Mouse (Mus musculus): Measurements from ENCODE around the gene Adh4. TPM values are rescaled to one million over a fixed set of nuclear protein-coding genes. Genes with fewer than 3 reads are reported as not detected.

Gene Adh4
- polyA plus RNA-seq, 1 experiment, result not detected

DNA sequence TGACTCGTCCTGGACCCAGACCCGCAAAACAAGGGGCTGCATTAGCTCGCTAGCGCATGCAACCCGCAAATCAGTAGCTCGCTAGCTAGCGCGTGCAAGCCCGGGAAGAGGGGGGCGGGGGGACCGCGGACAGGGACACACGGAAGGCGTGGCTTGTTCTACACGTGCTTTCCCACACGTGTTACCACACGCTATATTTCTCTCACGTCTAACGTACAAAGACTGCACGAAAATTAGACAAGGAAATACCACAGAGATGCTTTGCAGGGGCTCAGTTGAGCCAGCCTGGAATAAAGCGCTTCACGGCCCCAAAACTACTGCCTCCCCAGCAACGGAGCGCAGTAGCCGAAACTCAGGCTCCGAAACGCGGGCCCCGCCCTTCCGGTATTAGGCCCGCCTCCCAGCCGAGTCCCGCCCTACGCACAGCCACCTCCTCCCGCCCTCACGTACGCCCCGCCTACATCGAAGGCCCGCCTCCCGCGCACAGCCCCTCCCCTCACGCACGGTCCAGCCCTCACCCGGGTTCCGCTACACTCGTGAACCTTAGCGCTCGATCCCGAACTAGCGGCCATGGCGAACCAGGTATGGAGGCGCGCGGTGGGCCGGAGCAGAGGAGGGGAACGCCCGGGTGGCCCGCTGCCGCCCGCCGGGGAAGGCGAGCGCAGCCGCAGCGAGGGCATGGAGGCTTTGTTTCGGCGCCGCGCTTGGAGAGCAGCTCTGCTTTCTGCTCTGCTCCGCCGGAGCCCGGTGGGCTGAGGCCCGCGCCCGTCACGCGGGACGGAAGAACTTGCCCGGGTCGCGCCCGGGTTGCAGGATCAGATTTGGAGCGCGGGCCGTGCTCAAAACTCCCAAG is 27.6 kb downstream of the Adh4 start, which contains the start of gene Adh5:
Gene Adh5 (plus strand): TSS at position 482 of the 853 bp plus-strand sequence.
- peaks cover 8% of the 10 kb centered on the region for H3K4me1 ChIP-seq (ENCODE audit: control insufficient read depth, insufficient read depth, low read length)
- peak within 1 kb of the TSS; percentile 79 for H3K4me3 ChIP-seq (ENCODE audit: insufficient read depth, low read length)
- H3K27ac ChIP-seq (ENCODE audit: insufficient read depth, low read depth, low read length), result peak within 1 kb of the TSS; percentile 51
- TF ChIP-seq CTCF (IDR thresholded peaks at IDR 0.05; ENCODE audit: low read depth, low read length) (no peak), POLR2A (IDR thresholded peaks at IDR 0.05; ENCODE audit: borderline replicate concordance, low read depth, low read length) (no peak)

DNA sequence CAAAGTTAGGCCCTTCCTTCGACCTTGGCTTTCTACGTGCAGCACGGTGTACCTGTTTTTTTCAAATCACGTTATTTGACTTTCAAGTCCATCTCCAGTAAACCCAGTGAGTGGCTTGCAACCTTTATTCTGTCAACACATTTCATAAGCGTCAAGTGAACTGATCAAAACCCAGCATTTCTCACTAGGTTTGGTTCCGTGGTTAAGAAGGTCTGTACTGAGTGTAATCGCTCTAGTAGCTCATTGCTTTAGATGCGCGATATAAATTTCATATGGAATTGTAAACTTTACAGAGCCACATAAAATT is 28.2 kb downstream of the Adh4 start:
- 0 out of 2 replicates have a peak overlapping the region, but pooled peaks have one; percentile 22 for H3K27ac ChIP-seq (ENCODE audit: insufficient read depth, low read depth, low read length)
- TF ChIP-seq POLR2A (IDR thresholded peaks at IDR 0.05; ENCODE audit: borderline replicate concordance, low read depth, low read length), result no peak
- no peak for TF ChIP-seq CTCF (IDR thresholded peaks at IDR 0.05; ENCODE audit: low read depth, low read length)

DNA sequence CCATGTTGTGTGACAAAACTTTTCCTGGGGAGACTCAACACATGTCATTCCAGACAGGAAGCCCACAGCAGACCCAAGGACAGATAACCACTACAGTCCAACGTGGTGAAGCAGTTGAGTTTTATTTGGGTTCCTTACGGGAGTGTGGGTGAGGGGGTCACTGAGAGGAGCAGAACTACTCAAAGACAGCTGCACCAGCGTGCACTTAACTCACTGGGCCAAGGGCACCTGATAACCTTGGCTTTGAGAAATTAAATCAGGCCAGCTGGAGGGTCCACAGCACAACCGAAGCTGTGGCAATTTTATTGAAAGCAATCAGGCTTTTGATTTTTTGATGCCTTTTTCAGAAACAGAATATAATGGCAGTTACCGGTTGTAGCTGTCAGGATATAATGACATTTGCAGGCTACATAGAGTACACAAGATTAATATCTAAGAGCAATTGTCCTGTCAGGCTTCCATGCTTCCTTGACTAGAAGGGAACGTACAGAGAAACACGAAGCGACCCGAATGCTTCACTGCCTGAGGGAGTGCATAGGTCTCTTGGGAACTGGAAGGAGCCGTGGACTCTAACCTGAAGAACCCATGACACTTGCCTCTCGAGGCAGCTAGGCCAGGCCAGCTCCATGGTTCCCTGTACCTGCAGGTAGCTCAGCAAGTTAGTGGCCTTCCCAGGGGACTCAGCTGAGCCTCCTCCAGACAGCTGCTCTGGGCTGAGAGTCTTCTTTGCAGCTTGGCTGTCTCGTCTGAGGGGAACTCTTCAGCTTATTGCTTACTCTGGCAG is 33.0 kb downstream of the Adh4 start:
- Histone ChIP-seq H3K4me3 (ENCODE audit: insufficient read depth, low read length) (no peak overlapping the region), H3K4me1 (ENCODE audit: control insufficient read depth, insufficient read depth, low read length) (peaks cover 4% of the 10 kb centered on the region), H3K27ac (ENCODE audit: insufficient read depth, low read depth, low read length) (no peak overlapping the region)
- TF ChIP-seq CTCF (IDR thresholded peaks at IDR 0.05; ENCODE audit: low read depth, low read length) (no peak), POLR2A (IDR thresholded peaks at IDR 0.05; ENCODE audit: borderline replicate concordance, low read depth, low read length) (no peak)

More for the DNA sequence above, 28.2 kb downstream of the Adh4 start:
- H3K4me3 ChIP-seq (ENCODE audit: insufficient read depth, low read length), result peak overlapping the region; percentile 79
- H3K4me1 ChIP-seq (ENCODE audit: control insufficient read depth, insufficient read depth, low read length), result peaks cover 8% of the 10 kb centered on the region

DNA sequence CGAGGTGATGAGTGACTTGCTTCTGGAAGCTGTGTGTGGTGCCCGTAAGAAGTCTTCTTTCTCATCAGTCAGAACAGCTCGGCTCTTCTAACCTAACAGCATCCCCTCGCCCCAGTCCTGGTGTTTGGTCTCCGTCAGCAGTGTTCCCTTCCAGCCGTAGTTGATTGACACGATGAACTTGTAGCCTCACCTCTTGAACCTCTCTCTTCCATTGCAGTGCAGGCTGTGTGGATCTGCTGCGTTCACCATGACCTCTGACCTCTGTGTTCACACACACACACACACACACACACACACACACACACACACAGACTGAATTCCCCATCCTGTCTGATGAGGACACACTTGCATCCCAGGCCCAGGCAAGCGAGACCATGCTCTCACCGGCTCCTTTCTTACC is 36.9 kb downstream of the Adh4 start:
- H3K27ac ChIP-seq (ENCODE audit: insufficient read depth, low read depth, low read length), result no peak overlapping the region
- H3K4me1 ChIP-seq (ENCODE audit: control insufficient read depth, insufficient read depth, low read length), result peaks cover 6% of the 10 kb centered on the region
- TF ChIP-seq CTCF (IDR thresholded peaks at IDR 0.05; ENCODE audit: low read depth, low read length) (no peak), POLR2A (IDR thresholded peaks at IDR 0.05; ENCODE audit: borderline replicate concordance, low read depth, low read length) (no peak)
- H3K4me3 ChIP-seq (ENCODE audit: insufficient read depth, low read length), result no peak overlapping the region

DNA sequence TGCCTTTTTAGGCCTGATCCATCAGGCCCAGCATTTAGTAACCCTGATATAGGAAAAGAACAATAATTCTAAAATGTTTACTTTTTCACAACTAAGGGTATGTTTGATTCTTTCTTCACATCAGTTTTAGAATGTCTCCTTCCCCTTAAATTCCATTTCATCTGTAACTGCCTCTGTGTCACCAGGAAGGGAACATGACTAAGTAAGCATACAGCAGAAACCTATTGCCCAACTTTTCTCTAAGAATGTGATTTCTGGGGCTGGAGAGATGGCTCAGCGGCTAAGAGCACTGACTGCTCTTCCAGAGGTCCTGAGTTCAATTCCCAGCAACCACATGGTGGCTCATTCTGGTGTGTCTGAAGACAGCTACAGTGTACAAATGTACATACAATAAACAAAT is 39.0 kb downstream of the Adh4 start:
- Histone ChIP-seq H3K4me3 (ENCODE audit: insufficient read depth, low read length) (no peak overlapping the region), H3K27ac (ENCODE audit: insufficient read depth, low read depth, low read length) (no peak overlapping the region), H3K4me1 (ENCODE audit: control insufficient read depth, insufficient read depth, low read length) (peaks cover 6% of the 10 kb centered on the region)
- TF ChIP-seq CTCF (IDR thresholded peaks at IDR 0.05; ENCODE audit: low read depth, low read length), result no peak
- TF ChIP-seq POLR2A (IDR thresholded peaks at IDR 0.05; ENCODE audit: borderline replicate concordance, low read depth, low read length), result no peak

DNA sequence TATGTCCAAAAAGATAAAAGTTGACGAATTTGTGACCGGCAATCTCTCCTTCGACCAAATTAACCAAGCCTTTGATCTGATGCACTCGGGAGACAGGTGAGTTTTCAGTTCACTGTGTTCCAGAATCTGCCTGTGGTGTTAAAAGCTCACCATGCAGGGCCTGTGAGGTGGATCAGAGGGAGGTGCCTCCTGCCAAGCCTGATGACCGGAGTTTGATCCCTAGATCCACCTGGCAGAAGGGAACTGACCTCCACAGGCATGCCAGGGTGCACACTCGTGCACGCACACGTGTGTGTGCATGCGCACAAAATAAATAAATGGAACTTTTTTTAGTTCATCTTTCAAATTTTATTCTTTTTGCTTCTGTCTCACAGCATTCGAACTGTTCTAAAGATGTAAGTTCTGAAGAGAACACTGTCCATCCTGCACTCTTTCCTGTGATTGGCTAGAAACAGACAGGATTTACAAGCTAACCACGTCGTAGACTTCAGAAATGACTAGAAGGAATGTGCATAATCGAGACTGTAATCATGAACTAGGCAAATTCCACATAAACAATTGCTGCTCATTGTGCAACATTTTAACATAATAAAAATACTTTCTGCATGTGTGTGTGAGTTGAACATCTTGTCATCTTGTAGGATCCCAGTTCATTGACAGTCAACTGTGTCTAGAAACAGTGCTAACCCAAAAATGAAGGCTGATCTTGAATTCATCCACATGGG is 39.6 kb downstream of the Adh4 start:
- no peak overlapping the region for H3K27ac ChIP-seq (ENCODE audit: insufficient read depth, low read depth, low read length)
- TF ChIP-seq POLR2A (IDR thresholded peaks at IDR 0.05; ENCODE audit: borderline replicate concordance, low read depth, low read length) (no peak), CTCF (IDR thresholded peaks at IDR 0.05; ENCODE audit: low read depth, low read length) (no peak)
- H3K4me1 ChIP-seq (ENCODE audit: control insufficient read depth, insufficient read depth, low read length), result peaks cover 6% of the 10 kb centered on the region
- H3K4me3 ChIP-seq (ENCODE audit: insufficient read depth, low read length), result no peak overlapping the region

DNA sequence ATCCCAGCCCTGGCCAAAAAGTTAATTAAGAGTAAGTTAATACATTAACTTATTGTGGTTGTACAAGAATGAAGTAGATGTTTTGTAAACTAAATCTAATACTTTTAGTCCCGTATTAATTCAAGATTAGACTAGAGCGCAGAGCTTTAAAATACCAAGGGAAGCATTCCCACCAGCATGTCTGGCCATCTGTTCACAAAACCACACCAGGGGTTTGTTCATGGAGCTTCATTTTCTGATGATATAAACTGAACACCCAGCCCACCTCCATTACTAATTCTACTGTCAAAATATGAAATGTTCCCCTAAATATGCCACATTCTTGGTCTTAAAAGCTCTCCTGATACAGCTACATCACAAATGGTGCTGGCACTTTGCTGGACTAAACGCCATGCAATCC is 43.2 kb downstream of the Adh4 start:
- TF ChIP-seq POLR2A (IDR thresholded peaks at IDR 0.05; ENCODE audit: borderline replicate concordance, low read depth, low read length) (no peak), CTCF (IDR thresholded peaks at IDR 0.05; ENCODE audit: low read depth, low read length) (no peak)
- H3K27ac ChIP-seq (ENCODE audit: insufficient read depth, low read depth, low read length), result no peak overlapping the region

DNA sequence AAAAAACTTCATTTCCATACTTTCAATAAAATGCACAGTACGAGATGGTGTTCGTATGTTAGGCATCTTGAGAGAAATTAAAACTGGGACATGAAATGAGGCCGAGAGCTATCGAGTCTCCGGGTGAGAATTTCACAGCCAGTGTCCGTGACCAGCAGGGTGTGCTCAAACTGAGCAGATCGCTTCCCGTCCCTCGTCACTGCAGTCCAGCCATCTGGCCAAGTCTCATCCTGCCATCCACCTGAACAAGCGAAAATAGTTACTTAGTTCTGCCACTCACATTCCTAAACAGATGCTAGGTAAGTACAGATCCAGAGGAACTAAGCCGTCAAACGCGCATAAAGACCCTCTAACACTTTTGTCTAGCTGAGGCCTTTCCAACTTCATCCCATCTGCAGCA is 45.0 kb downstream of the Adh4 start:
- Histone ChIP-seq H3K4me3 (ENCODE audit: insufficient read depth, low read length) (no peak overlapping the region), H3K4me1 (ENCODE audit: control insufficient read depth, insufficient read depth, low read length) (no peaks in the 10 kb centered on the region), H3K27ac (ENCODE audit: insufficient read depth, low read depth, low read length) (no peak overlapping the region)
- TF ChIP-seq CTCF (IDR thresholded peaks at IDR 0.05; ENCODE audit: low read depth, low read length) (no peak), POLR2A (IDR thresholded peaks at IDR 0.05; ENCODE audit: borderline replicate concordance, low read depth, low read length) (no peak)

More for the DNA sequence above, 43.2 kb downstream of the Adh4 start:
- peaks cover 6% of the 10 kb centered on the region for H3K4me1 ChIP-seq (ENCODE audit: control insufficient read depth, insufficient read depth, low read length)
- H3K4me3 ChIP-seq (ENCODE audit: insufficient read depth, low read length), result no peak overlapping the region

DNA sequence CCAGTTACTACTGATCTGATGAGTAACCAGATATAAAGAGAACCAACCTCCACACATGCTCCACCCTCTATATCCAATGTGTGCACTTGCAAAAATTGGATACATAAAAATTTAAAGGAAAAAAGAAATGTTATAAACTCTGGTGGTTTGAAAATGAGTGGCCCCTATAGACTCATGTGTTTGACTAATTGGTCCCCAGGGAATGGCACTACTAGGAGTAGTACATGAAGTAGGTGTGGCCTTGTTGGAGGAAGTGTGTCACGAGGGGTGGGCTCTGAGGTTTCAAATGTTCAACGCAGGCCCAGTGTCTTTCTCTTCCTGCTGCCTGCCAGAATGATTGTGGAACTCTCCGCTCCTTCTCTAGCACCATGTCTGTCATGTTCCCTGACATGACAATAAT is 46.6 kb downstream of the Adh4 start:
- TF ChIP-seq POLR2A (IDR thresholded peaks at IDR 0.05; ENCODE audit: borderline replicate concordance, low read depth, low read length) (no peak), CTCF (IDR thresholded peaks at IDR 0.05; ENCODE audit: low read depth, low read length) (no peak)
- H3K4me3 ChIP-seq (ENCODE audit: insufficient read depth, low read length), result no peak overlapping the region
- no peak overlapping the region for H3K27ac ChIP-seq (ENCODE audit: insufficient read depth, low read depth, low read length)
- no peaks in the 10 kb centered on the region for H3K4me1 ChIP-seq (ENCODE audit: control insufficient read depth, insufficient read depth, low read length)
